Mouse (Mus musculus): Measurements from ENCODE around the gene Sh3tc1.

GRCm38 (mm10) chr5:35661210-35661609 lies 78.6 kb downstream of the Sh3tc1 start:
- TF ChIP-seq CTCF (IDR thresholded peaks at IDR 0.05; ENCODE audit: borderline replicate concordance, insufficient read depth, low read length) (no peak), POLR2A (IDR thresholded peaks at IDR 0.05; ENCODE audit: low read depth, low read length) (no peak)
